Mouse (Mus musculus) gastrocnemius, postnatal 14 days (tissue): ENCODE data around the gene Mrm2. TPM values are rescaled to one million over a fixed set of nuclear protein-coding genes. Genes with fewer than 3 reads are reported as not detected.

Experiments
- DNase-seq: peaks from one replicate; pipeline ENCODE4 v3.0.0; 2021; ENCODE audit warnings: mixed read lengths
- intact Hi-C: fragments of 180-260 bp; cut with DNase I; formaldehyde crosslinking; loops from one replicate; pipeline ENCODE4 v1.15.1; 2025; ENCODE audit warnings: low total_unique reads
- total RNA-seq, 2 experiments: library from RNA; stranded (reverse); gene quantifications; 2 replicates each; pipeline ENCODE4 v1.2.3; 2021

Gene Mrm2
- total RNA-seq, 2 experiments from 2014 or later = 6.9 to 7.2 TPM

GRCm38 (mm10) chr5:140284011-140284410, 47.7 kb downstream of the Mrm2 start:
- DNase-seq = no peak
- intact Hi-C loops = no loop called here

GRCm38 (mm10) chr5:140282900-140283299, 48.8 kb downstream of the Mrm2 start:
- DNase-seq = no peak

DNA sequence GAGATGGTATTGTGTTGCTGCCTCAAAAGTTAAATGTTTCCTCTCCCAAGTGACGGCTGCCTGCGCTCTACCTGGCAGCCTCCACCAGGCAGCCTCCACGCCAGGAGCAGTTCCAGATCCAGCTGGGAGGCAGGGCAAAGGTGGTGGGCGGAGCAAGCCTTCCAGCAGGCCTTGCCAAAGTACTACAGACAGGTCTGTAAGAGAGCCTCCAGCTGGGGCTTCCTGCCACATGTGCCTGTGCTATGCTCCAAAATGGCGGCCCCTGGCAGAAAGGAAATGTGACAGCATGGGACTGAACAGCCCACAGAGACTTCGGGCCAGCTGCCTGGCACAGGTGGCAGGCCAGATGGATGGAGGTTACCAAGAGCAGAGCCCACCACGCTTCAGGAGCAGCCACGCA, 49.3 kb downstream of the Mrm2 start:
- peak; percentile 33 for DNase-seq
- intact Hi-C loops = no loop called here

More at GRCm38 (mm10) chr5:140282900-140283299, 48.8 kb downstream of the Mrm2 start:
- intact Hi-C loops = no loop called here

DNA sequence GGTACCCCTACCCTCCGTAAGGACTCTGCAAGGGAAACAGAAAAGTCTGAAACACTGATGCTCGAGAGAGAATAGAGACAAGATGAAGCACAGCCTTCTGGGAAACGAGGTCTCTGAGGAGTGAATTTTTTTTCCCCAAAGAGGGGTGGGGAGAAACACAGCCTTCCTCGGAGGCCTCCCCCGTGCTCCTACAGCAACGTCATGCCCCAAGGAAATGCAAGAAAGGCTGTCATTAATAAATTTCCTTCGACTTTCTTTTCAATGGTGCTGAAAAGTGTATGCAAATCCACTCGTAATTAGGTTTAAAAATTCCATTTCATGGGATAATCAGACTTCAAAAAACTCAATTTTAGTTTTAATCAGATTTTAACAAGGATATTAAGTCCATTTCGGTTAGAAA, 51.5 kb downstream of the Mrm2 start:
- intact Hi-C loops = no loop called here
- DNase-seq = no peak

Other genes with a start within 250 kb of the Mrm2 start
- gene Mad1l1, start 10.3 kb downstream of the Mrm2 start, total RNA-seq = 10 to 100 TPM in 1 of 2 experiments, 1 to 10 TPM in 1; 9.5 to 10.2 TPM
- 1 to 10 TPM; 8.3 to 8.8 TPM for gene Nudt1, start 10.2 kb downstream of the Mrm2 start, total RNA-seq
- gene Snx8, start 57.4 kb upstream of the Mrm2 start, total RNA-seq = 1 to 10 TPM; 9.0 to 9.8 TPM
- gene Eif3b, start 87.4 kb upstream of the Mrm2 start, total RNA-seq = 10 to 100 TPM; 81.7 to 88.9 TPM
- not detected for gene Gm4869, start 113.7 kb upstream of the Mrm2 start, total RNA-seq
- 10 to 100 TPM in 1 of 2 experiments, 1 to 10 TPM in 1; 9.7 to 10.6 TPM for gene Chst12, start 173.7 kb upstream of the Mrm2 start, total RNA-seq
- gene Grifin, start 233.2 kb upstream of the Mrm2 start, total RNA-seq = not detected